Mouse (Mus musculus) lung, embryonic 14.5 days (tissue): ENCODE results near the gene Sart1. TPM values are rescaled to one million over a fixed set of nuclear protein-coding genes. Genes with fewer than 3 reads are reported as not detected.

Experiments
- ATAC-seq: fragments of 200-750 bp; cut with Nextera tagmentation; 2 replicates; pipeline ENCODE4 v1.8.0; 2017; ENCODE audit warnings: mild to moderate bottlenecking, moderate TSS enrichment, moderate library complexity; ENCODE audit not compliant: insufficient read depth
- DNase-seq: peaks from one replicate; pipeline ENCODE4 v3.0.0-alpha.2; 2015
- H3K27ac ChIP-seq: fragments of 300-500 bp; sonication (generic); 2 replicates; pipeline ENCODE4 v1.5.1; 2014; ENCODE audit warnings: low read depth, mild to moderate bottlenecking, moderate library complexity
- H3K27me3 ChIP-seq: fragments of 300-500 bp; sonication (generic); 2 replicates; pipeline ENCODE4 v1.6.1; 2014; ENCODE audit warnings: low read length, control low read depth; ENCODE audit not compliant: insufficient read depth
- H3K36me3 ChIP-seq: fragments of 300-500 bp; sonication (generic); 2 replicates; pipeline ENCODE4 v1.6.1; 2014; ENCODE audit warnings: control low read depth; ENCODE audit not compliant: insufficient read depth
- H3K4me1 ChIP-seq: fragments of 300-500 bp; sonication (generic); 2 replicates; pipeline ENCODE4 v1.6.1; 2014; ENCODE audit warnings: antibody characterized with exemption, control low read depth; ENCODE audit not compliant: insufficient read depth
- H3K4me2 ChIP-seq: fragments of 300-500 bp; sonication (generic); 2 replicates; pipeline ENCODE4 v1.6.1; 2014; ENCODE audit warnings: mild to moderate bottlenecking
- H3K4me3 ChIP-seq: fragments of 300-500 bp; sonication (generic); 2 replicates; pipeline ENCODE4 v1.5.1; 2014; ENCODE audit warnings: low read depth, low read length
- H3K9ac ChIP-seq: fragments of 300-500 bp; sonication (generic); 2 replicates; pipeline ENCODE4 v1.6.1; 2014
- H3K9me3 ChIP-seq: fragments of 300-500 bp; sonication (generic); 2 replicates; pipeline ENCODE4 v1.6.1; 2016; ENCODE audit warnings: low read depth, low read length, control low read depth
- CTCF ChIP-seq: IDR thresholded peaks from 2 replicates; pipeline ENCODE4 v1.5.1; 2016; ENCODE audit warnings: antibody characterized with exemption, low read depth
- WGBS: fragments of 180-500 bp; shearing (Covaris S2); extraction: QIAGEN DNeasy Blood & Tissue Kit; methylation state at CpG from one replicate; pipeline ENCODE4 v1.1.7; 2014; 5-methylcytosine and 5-hydroxymethylcytosine counted together
- polyA plus RNA-seq: library from polyadenylated mRNA; unstranded; fragments of >200 nt; fragmentation: Nextera tagmentation; extraction: Ambion mirVana; gene quantifications from 2 replicates; pipeline ENCODE4 v1.2.1, GENCODE M21; 2014

Sart1 gene
- polyA plus RNA-seq, 1 experiment from 2014 or later: 73.8 TPM

GRCm38 (mm10) chr19:5428083-5428482 lies 39.6 kb upstream of the Sart1 start:
- H3K27ac ChIP-seq: no peak overlapping the region
- TF ChIP-seq CTCF: peak; percentile 61
- WGBS: 80% methylated on average over 2 of the region's 2 CpGs
- peaks cover 22% of the 10 kb centered on the region for H3K36me3 ChIP-seq
- no peaks in the 10 kb centered on the region for H3K9me3 ChIP-seq
- ATAC-seq (no peak), DNase-seq (peak; percentile 75)
- no peaks in the 10 kb centered on the region for H3K27me3 ChIP-seq
- H3K4me2 ChIP-seq: no peak overlapping the region
- no peak overlapping the region for H3K9ac ChIP-seq
- H3K4me3 ChIP-seq: no peak overlapping the region
- peaks cover 15% of the 10 kb centered on the region; the same call in 1 of the 2 replicates for H3K4me1 ChIP-seq

DNA sequence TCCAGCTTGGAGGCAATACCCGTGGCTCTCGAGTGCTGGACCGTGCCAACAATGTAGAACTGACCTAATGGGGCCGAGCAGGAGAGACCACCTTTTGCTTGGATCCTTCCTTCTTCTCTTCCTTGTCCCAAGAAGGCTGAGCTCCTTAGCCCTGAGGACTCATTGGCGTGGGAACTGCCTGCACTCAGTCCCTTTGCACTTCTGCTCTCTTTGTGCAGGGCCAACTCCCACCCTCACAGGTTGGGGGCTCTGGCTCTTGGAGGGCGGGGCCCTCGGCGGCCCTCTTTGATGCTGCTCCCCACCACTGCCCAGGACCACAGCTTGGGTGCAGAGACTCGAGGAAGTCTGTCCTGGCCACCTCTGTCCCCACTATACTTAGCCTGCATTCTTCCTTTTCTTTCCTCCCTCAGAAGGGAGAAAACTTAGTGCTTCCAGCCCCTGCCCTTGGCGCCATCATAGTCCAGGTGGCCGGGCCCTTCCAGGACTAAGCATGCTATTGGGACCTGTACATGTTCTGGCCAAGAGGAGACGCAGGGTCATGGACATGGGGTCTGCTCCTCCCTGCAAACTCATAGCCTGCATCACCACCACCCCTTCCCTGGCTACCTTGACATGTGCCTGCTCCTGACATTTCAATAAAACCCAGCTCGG lies 38.3 kb upstream of the Sart1 start:
- peaks cover 35% of the 10 kb centered on the region for H3K36me3 ChIP-seq
- 91% methylated on average over 13 of the region's 13 CpGs for WGBS
- no peak for TF ChIP-seq CTCF
- H3K9me3 ChIP-seq: no peaks in the 10 kb centered on the region
- peak overlapping the region; percentile 91 for H3K4me2 ChIP-seq
- H3K27ac ChIP-seq: no peak overlapping the region
- peaks cover 16% of the 10 kb centered on the region; the same call in 1 of the 2 replicates for H3K4me1 ChIP-seq
- H3K9ac ChIP-seq: no peak overlapping the region
- DNase-seq (no peak), ATAC-seq (no peak)
- no peaks in the 10 kb centered on the region for H3K27me3 ChIP-seq
- H3K4me3 ChIP-seq: peak overlapping the region; percentile 91

- peaks cover 16% of the 10 kb centered on the region; the same call in 1 of the 2 replicates for H3K4me1 ChIP-seq
- peak overlapping the region; percentile 93 for H3K9ac ChIP-seq
- peak overlapping the region; percentile 91 for H3K4me2 ChIP-seq
- H3K27ac ChIP-seq: peak overlapping the region; percentile 86; the same call in 1 of the 2 replicates
- TF ChIP-seq CTCF: no peak
- WGBS: 84% methylated on average over 18 of the region's 18 CpGs
- H3K4me3 ChIP-seq: peak overlapping the region; percentile 91
- DNase-seq (no peak), ATAC-seq (no peak)
- no peaks in the 10 kb centered on the region for H3K27me3 ChIP-seq
- peaks cover 39% of the 10 kb centered on the region for H3K36me3 ChIP-seq
- no peaks in the 10 kb centered on the region for H3K9me3 ChIP-seq
These were observed 37.5 kb upstream of the Sart1 start for GRCm38 (mm10) chr19:5425906-5426565.

DNA sequence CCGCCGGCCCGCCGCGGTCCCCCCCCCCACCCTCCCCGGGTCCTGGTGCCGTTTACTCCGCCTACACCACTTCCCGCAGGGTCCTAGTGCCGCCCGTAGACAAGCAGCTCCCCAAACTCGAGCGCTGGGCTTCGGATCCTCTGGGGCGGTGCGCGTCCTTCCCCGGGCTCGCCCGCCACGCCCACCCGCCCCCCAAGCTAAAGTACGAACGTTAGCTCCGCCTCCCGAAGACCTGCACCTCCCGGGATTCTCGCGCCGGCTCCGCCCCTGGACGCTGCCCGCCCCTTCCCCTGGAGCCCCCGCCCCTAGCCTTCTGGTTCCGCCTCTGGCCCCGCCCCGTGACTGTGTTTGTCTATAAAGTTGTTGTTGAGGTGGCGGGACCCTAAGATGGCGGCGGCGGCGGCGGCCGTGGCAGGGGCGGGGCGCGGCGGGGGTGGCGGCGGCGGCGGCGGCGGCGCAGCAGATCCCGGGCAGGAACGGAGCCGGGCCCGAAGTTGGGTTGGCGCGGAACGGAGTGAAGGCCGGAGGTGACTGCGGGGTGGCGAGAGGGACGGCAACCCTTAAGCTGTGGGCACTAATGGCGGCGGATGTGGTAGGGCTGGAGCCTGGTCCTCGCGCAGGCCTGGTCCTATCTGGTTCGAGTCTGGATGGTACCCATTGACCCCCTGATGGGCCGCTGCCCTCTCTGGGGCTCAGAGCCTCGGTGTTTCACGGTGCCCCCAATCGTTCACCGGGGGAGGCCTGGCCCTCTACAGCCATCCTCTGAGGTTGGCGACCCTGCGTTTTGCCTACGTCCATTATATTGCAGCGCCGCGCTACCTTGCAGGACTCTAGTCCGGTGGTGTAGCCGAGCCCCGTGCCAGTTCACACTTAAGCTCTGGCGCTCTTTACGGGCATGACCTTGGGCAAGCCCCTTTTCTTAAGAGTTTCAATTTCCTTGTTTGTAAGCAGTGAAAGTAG lies 36.6 kb upstream of the Sart1 start, which contains the start of the genes Drap1 and AI837181:
Gene Drap1 (minus strand): TSS at position 198 of the 960 bp plus-strand sequence.
Gene AI837181 (plus strand): TSS at position 363 of the 960 bp plus-strand sequence.
- peak within 1 kb of the TSS; percentile 93 for H3K9ac ChIP-seq
- peaks cover 48% of the 10 kb centered on the region for H3K36me3 ChIP-seq
- no peaks in the 10 kb centered on the region for H3K9me3 ChIP-seq
- no peak for TF ChIP-seq CTCF
- peak; percentile 93 for ATAC-seq
- H3K4me2 ChIP-seq: peak within 1 kb of the TSS; percentile 91
- under 1% methylated on average over 85 of the region's 87 CpGs for WGBS
- H3K27ac ChIP-seq: peak within 1 kb of the TSS; percentile 90
- H3K4me3 ChIP-seq: peak within 1 kb of the TSS; percentile 91
- DNase-seq: peak; percentile 98
- peaks cover 16% of the 10 kb centered on the region; the same call in 1 of the 2 replicates for H3K4me1 ChIP-seq
- no peaks in the 10 kb centered on the region for H3K27me3 ChIP-seq

- TF ChIP-seq CTCF: peak; percentile 37
- peak; percentile 75 for DNase-seq
- H3K36me3 ChIP-seq: peaks cover 56% of the 10 kb centered on the region
- H3K9me3 ChIP-seq: no peaks in the 10 kb centered on the region
- peak; percentile 55 for ATAC-seq
- no peaks in the 10 kb centered on the region for H3K27me3 ChIP-seq
- WGBS: 1% methylated on average over 44 of the region's 48 CpGs
- H3K9ac ChIP-seq: peak overlapping the region; percentile 77
- peaks cover 16% of the 10 kb centered on the region; the same call in 1 of the 2 replicates for H3K4me1 ChIP-seq
- peak overlapping the region; percentile 90 for H3K27ac ChIP-seq
- H3K4me3 ChIP-seq: peak overlapping the region; percentile 91
- peak overlapping the region; percentile 77 for H3K4me2 ChIP-seq
These were observed 35.7 kb upstream of the Sart1 start for GRCm38 (mm10) chr19:5424092-5424781.

DNA sequence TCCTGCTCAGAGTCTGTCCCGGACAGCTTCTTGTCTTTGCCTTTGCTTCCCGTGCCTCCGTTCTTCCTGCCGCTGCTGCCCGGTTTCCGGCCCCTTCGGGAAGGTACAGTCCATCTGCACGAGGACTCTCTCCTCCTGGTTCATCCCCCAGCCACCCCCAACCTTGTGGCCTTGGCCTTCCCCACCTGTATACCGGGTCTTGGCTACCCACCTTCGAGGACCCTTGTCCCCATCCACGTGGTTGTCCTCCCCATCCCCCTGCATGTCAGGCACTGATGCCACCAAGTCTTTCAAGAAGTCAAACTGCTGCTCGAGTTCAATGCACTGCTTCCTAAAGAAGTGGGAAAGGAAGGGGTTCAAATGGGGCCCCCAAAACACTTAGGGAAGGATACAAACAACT lies 35.1 kb upstream of the Sart1 start:
- peaks cover 56% of the 10 kb centered on the region for H3K36me3 ChIP-seq
- 53% methylated on average over 12 of the region's 12 CpGs for WGBS
- no peak for ATAC-seq

More for the DNA sequence above, 35.1 kb upstream of the Sart1 start:
- no peaks in the 10 kb centered on the region for H3K27me3 ChIP-seq
- peak overlapping the region; percentile 90 for H3K27ac ChIP-seq
- peaks cover 16% of the 10 kb centered on the region; the same call in 1 of the 2 replicates for H3K4me1 ChIP-seq
- H3K9ac ChIP-seq: peak overlapping the region; percentile 77
- no peak for TF ChIP-seq CTCF
- DNase-seq: no peak
- H3K4me2 ChIP-seq: peak overlapping the region; percentile 77
- no peaks in the 10 kb centered on the region for H3K9me3 ChIP-seq
- H3K4me3 ChIP-seq: peak overlapping the region; percentile 91
